Mouse (Mus musculus) T-helper 1 cell (primary cell): Measurements from ENCODE around the gene Mvk.

Experiments used
- in situ Hi-C: fragments of 300-600 bp; cut with MboI, MseI; formaldehyde crosslinking; loops from one replicate; pipeline ENCODE4 v1.15.1; 2025; ENCODE audit warnings: high pct_unique_total_duplicates

Gene Mvk

DNA sequence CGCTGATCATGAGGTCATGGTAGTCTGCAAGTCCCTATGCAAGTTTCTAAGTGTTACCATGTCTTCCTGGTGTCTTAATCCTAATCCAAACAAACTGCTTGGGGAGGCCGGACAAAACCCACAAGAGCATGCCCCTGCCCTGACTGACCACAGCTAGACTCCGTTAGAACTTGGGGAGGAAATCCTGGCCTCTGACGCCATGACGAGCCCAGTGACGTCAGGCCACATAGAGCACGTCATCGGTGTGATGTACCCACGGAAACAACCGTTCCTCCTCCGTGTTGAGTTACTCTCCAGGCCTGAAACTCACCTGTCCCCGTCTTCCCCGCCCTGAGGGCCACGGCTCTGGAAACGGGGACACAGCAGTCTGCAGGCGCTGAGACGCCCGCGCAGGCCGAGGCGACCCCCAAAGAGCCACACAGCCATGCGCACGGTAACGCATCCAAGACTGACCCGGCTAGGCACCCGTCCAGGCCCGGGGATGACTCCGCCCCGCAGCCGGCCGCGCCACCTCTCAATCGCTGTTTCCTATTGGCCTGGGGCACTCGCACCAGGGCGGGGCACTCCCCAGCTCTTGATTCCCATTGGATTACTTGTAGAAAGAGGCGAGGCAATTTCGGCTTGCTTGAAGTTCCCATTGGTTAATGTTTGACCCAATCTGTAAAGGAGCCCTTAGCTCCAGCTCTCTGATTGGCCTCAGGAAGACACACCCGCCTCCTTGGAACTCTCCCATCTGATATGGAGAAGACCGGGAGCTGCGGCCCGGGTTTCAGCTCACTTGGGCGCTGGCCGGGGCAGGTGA is at the start of gene Mvk, which contains the start of gene Mmab:
Gene Mvk (plus strand): TSS at position 704 of the 802 bp plus-strand sequence.
Gene Mmab (minus strand): TSS at position 495 of the 802 bp plus-strand sequence.
- in situ Hi-C loops: no loop called here

DNA sequence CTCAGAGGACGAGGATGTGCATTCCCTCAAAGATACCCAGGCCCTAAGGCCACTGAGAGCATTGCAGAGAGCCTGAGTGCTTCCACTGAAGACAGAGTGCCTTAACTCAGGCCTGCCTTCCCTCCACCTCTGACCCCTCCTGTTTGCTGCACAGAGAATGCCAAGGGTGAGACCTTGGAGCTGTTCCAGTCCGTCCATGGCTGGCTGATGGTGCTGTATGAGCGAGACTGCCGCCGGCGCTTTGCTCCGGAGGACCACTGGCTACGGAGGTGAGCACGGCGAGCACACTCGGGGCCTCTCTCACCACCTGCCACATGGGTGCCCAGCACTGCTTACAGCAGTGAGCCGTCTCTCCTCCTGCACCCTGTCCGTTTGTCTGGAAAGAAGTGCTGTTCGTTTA is 37.5 kb upstream of the Mvk start:
- in situ Hi-C loops: no loop called here

DNA sequence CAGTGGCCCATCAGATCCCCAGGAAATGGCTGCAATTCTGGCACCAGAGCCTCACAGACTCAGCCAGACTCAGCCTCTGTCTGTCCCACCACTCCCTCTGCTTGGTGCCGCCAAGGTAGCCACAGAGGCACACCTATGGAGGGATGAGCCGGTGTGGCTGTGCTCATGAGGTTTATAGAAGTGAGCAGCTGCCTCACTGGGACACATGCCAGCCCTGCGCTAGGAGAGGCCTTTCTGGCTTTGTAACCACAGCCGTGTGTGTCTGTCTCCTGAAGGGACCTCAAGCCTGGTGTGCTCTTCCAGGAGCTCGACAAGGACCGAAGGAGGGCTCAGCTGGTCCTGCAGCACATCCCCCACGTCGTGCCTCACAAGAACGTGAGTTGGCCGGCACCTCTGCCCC is 36.8 kb upstream of the Mvk start:
- in situ Hi-C loops: no loop called here

DNA sequence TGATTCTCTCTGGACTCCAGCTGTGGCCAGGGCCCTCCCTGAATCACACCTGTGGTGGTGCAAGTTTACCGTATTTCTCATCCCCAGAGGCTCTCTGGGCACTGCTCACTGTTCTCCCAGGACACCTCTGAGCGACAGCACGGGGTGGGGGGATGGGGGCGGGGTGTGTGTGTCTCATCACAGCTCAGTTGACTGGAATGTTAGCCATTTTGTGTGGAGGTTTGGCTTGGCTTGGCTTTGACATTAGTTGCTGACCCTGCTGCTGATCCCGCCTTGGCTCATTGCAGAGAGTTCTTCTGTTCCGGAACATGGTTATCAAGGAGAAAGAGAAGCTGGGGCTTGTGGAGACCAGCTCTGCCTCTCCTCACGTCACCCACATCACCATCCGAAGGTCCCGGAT is 36.3 kb upstream of the Mvk start:
- in situ Hi-C loops: no loop called here

DNA sequence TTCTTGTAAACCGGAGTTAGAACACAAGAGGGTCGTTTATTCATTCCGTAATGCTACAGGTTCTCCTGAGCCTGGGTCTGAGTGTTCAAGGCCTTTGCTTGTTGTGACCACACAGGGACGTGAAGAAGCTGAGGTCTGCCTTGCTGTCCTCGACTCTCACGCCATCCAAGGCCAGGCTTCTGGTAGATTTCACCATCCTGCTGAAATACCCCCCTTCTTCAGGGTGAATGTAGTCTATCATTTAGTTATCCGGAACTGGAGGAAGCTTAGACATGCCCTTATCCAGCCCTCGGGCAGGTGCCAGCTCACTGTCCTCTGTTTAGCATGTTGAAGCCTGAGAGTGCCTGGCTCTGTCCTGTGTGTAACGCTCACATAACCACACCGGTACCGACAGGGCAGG is 35.2 kb upstream of the Mvk start:
- in situ Hi-C loops: no loop called here

DNA sequence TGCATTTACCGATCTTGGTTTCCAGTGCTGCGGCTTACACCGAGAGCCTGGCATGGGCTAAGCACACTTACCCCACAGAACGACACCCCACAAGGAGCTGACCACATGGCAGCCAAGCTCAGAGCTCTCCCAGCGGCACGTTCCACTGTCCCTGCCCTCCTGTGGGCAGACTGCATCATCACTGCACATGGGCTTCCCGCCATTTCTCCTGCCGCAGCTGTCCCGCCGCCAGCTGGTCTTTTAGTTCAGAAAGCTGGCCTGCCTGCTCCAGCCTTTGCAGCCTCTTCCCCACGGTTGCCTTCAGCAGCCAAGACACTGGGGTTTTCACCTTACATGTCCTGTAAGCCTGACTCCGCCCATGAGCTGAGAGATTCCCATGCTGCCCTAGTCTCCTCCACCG is 33.6 kb upstream of the Mvk start:
- in situ Hi-C loops: no loop called here

DNA sequence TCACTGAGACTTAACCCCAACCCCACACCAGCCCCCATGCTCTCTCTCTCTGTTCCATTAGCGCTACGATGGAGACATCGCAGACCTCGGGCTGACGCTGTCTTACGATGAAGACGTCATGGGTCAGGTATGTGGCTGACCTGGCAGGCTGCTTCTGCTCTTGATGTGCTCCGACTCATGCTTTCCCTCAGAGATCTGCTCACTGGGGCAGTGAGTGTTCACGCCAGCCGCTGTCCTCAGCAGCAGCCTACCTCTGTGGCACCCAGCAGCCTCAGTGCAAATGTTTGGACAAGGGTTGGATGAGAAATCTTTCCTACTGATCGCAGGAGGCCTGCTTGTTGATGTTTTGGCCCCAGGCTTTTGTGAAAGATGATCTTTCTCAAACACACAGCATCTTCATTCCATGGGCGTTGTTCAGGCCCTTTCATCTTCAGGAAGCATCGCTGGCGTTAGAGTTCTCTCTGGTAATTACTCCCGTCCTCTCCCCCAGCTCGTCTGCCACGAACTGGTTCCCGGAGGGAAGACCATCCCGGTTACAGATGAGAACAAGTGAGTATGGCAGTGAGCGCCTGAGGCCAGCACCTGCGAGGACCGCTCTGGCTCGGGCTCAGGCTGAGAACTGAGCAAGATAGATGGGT is 31.6 kb upstream of the Mvk start:
- in situ Hi-C loops: no loop called here

DNA sequence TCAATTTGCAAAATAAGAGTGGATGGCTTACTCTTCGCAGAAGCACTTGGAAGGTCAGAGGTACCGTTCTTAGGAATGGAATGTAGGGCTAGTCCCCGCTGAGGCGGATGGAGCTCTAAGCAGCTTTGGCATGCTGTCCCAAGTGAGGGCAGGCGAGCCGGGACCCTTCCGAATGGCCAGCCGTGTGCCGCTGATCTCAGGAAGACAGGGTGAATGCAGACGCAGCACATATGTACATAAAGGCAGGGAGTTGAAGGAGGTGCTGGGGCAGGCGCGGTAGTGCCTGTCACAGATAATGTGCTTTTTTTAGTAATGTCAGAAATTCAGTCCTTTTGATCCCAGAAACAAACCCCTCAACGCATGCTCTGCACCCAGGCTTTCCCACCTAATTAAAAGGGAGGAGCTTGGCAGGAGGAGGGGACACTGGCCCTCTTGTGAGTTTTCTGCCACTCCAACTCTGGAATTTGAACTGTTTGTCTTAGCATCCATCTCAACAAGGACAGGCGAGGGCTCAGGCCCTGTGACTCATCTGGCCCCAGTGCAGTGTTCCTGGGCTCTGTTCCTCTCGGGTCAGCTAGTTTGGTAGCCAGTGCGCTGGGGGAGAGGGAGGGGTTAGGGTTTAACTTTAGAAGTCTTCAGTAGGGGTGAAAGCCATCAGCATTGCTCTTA is 30.9 kb upstream of the Mvk start:
- in situ Hi-C loops: no loop called here

DNA sequence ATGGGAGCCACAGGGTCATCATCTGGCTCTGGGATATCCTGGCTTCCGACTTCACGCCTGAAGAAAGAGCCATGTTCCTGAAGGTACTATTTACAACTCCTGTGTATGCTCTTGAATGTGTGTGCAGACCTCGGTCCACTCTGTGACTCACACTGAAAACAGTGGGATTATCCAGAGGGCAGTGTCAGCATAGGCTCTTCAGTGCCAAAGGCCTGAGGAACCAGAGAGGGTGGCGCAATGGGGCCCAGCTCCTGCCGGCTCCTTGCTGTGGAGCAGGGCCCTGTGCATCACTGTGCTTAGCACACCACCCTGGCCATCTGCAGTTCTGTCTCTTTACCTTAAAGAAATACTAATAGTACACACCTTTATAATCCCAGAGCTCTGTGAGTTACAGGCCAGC is 28.5 kb upstream of the Mvk start:
- in situ Hi-C loops: no loop called here

DNA sequence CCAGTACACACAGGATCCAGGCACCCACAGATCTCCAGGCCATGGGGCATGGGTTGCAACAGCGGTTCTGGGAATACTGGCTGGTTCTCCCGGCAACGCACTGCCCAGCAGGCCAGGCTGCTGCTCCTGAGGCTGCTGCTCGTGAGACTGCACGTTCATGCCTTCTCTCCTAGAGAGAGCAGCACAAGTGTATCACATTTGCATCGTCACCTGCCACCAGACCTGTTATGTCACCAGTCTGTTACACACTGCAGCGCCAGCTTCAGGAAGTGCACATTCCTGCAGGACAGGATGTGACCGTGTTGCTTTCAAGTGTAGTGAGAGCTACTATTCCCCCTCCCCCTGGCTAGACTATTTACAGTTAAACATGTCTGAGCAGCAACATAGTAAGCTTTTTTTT is 27.2 kb upstream of the Mvk start:
- in situ Hi-C loops: no loop called here

DNA sequence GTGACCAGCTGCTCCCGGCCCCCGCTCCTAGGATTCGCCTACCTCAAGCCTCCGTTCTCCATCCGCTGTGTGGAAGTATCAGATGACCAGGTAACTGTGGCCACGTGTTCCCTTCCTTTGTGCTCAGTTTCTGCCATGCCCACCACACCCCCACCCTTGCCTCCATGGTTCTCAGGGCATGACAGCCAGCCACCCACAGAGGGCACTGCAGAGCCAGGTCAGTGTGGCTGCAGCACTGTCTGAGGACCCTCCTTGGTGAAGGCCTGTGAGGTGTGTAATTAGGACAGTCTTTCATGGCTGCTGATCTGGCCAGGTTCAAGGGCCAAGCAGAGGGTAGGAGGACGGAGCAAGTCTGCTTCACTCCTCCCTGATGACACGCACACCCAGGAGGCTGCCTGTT is 25.5 kb upstream of the Mvk start:
- in situ Hi-C loops: no loop called here

DNA sequence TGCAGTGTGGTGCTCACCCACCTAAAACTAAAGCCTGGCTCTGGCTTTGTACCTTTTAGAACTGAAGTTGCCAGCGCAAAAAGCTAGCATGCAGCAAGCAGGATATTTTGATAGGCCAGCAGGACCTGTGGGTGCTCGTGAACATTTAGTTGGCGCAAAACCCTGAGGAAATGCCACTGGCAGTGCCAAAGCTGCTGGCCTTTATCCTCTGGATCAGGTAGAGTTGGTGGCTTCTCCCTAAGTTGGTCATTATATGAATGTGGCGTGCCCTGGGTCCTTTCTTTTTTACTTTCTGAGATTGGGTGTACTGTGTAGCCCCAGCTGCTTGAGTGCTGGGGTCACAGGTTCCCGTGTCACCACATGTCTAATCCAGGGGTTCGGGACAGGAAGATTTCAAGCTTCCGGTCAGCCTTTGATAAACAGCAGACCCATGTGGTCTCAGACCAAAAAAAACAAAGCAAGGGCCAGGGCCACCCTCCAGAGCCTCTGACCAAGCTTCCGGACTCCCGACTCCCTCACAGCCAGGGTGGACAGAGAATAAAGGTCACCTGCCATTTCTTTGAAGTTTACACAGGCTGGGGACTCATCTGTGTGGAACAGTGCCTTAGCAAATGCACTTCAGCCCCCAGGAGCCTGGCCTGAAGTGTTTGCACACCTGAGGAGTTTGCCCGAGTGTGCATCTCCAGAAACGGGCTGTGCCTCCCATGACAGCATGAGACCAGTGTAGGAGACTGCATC is 22.3 kb upstream of the Mvk start:
- in situ Hi-C loops: no loop called here

DNA sequence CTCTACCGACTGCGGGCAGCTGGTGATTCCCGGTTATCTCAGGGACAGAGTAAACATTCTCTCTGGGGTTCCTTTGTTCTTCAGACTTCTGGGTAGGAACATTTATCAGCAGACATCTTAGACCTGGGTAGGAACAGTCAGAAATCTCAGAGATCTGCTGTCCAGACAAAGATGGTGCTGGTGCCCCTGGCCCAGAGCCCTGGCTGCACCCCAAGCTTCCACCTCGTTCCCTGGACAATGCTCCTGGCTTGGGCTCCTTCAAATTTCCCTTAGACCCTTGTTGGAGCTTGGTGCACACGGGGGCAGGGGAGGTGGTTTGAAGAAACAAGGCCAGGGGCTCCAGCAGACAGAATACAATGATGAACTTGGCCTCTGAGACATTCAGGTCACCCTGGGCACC is 21.5 kb upstream of the Mvk start:
- in situ Hi-C loops: no loop called here

DNA sequence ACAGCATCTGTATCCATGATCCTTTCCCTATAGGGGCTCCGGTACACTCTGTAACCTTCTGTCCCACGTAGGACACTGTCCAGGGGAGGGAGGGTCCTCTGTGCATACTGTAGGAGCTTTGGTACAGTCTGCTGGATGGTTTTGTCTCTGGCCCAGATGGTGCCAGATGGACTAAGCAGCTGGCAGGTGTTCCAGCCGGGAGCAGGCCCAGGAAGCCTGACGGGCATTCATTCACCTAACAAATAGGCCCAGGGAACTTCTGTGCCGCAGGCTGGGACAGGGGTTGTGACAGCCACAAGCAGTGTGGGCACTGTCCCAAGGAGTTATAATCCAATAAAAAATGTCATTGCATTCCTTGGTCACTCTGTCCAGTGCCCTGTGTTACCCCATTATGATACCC is 20.1 kb upstream of the Mvk start:
- in situ Hi-C loops: no loop called here

DNA sequence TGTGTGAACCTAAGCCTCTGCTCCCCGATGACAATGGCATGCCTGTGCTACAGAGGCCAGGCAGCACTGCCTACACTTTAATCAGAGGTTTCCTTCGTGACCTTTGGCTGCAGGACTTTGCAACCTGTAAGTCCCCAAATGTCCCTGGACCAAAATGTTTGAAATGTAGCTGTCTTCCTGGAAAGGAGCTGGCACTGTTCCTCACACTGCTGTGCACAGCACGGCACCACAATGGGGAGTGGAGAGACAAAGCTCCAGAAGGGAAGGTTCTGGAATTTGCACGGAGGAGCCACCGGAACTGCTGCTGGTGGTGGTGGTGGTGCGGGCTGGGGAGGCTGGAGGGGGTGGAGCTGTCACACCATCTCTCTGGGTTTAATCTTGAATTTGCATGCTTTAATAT is 17.3 kb upstream of the Mvk start:
- in situ Hi-C loops: no loop called here

DNA sequence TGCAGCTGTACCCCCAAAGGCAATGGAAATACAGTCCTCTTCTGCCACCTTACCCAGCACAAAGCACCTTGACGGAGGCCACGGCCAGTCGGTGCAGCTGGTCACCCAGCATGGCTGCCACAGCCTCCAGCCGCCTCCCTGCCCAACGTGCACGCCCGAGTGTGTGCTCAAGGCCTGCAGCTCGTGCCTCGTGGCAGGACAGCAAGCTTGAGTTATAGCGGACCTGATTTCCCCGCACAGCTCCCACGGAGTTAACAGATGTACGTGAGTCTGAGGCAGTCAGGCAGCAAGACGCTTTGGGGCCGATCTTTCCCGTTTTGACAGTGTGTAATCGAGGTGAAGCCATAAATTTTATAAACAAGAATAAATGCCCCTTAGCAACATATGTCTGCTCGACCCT is 15.4 kb upstream of the Mvk start:
- in situ Hi-C loops: no loop called here

DNA sequence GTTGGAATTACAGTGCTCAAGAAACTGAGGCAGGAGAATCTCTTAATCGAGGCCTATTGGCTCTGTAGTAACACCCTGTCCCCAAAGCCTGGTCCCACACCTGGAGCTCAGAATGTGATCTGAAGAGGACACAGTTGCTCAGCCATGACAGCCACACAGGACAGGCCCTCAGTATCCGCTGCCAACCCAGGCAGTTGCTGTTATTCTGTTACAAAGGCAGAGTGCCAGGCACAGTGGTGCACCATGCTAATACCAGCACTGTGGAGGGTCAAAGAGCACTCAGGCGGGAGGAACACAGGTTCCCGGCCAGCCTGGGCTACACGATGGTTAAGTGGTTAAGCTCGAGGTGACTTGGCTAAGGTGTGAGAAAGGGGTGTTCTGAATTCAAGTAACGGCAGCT is 14.3 kb upstream of the Mvk start:
- in situ Hi-C loops: no loop called here

DNA sequence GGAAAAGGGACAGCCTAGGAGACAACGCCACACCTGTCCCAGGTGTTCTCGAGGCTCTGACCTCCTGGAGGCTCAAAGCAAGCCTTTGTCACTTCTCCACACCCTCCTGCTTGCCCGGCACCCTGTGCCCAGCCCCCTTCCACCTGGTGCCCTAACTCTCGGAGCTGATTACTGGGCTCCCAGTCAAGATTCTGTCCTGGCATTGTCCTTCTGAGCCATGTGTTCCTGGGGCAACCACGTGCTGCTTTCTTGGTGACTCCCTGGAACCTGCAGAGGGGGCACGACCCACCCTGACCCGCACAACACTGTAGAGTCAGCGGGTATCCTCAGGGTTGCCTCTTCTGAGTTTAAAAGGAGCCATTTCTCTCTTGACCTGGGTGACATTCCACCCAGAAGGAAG is 9.7 kb upstream of the Mvk start:
- in situ Hi-C loops: no loop called here

DNA sequence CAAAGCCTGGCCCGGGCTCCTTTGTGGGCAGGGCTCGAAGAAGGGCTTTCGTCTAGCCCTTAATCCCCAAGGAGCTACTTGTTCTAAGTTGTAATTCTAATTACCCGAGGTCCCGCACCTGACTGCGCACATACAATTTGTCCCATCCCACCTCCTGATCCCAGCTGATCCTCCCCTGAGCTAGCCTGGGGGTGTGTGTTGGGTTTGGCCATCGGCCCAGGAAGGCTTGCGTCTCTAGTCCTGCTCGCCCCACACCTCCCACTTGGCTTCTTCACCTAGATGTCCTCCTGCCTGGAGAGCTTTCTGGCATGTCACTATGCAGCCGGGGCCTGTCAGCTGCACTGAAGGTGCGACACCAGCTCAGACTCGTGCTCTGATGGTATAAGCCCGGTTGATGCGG is 8.5 kb upstream of the Mvk start:
- in situ Hi-C loops: no loop called here

DNA sequence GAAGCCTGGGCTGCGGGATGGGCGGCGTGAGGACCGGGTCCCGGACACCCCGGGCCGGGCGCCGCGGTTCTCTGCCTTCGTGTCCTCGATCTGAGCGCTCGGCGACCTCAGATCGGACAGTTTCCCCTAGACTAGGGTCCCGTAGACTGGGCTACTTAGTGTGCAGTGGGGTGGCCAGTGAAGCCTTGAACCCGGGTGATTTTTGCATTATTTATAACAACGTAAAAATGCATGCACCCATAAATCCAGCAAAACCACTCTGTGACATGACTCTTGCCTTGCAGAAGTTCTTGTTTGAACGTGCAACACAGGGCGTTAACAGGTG is 261 bp downstream of the Mvk start:
- in situ Hi-C loops: no loop called here

DNA sequence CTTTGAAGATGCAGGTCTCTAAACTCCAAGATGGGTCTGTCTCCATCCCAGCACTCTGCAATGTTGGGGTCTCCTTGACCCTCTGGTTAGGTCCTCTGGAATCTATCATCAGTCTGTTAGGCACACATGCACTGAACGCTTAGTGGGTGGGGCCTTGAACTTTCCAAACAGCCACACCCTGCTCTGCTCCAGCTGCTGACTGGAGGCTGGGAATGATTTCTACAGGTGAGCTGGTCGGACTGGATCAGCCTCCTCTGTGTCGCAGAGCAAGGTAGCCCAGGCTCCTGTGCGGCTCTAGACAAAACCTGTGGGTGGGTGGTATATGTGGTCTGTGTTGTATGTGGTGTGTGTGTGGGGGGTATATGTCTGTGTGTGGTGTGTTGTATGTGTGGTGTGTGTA is 4.9 kb downstream of the Mvk start:
- in situ Hi-C loops: no loop called here

DNA sequence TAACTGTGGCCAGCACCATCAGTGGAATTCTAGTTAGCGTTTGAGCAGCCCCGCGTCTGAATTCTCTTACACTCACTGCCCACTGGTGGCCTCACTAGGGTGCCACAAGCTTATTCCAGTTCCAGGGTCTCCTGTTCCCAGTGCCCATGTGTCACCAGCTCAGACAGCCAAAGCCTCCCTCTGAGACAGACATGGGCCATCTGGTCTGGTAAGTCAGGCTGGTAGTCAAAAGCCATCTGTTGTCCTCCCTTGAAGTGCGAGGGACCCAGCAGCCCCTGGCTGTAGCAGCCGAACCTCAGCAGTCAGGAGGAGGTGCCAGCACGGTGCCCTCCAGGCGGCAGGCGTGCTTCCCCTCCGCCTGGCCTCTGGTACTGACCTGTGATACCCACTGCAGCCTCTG is 12.2 kb downstream of the Mvk start:
- in situ Hi-C loops: no loop called here
